ENCODE assay signal across 27 mouse cellular contexts in genomic region chr11:80749187-80749586, GRCm38 (mm10). TPM values are rescaled to one million over a fixed set of nuclear protein-coding genes. Genes with fewer than 3 reads are reported as not detected.
A peak's percentile ranks its signal among the peaks of the same experiment; 100 is the strongest.
DNase-seq lines count a peak whose midpoint lies in the region; ATAC-seq and TF ChIP-seq lines count a peak whose summit lies in the region.
"Had no signal": no experiment of that assay in that cellular context is flagged by ENCODE, and none has a peak within 500 bp of the region (broad histone marks: within the 10 kb centered on the region; RNA-seq: fewer than 3 reads in every experiment).

No protein-coding gene starts in this region.

- no peak overlapping the region for H3K27ac ChIP-seq in forebrain, postnatal 0 days (ENCODE audit: low read depth, low read length)
- no peak overlapping the region for H3K27ac ChIP-seq in forebrain, embryonic 16.5 days (ENCODE audit: low read length)
- H3K27ac ChIP-seq: embryonic facial prominence, embryonic 10.5 days; embryonic facial prominence, embryonic 12.5 days; forebrain, embryonic 10.5 days; forebrain, embryonic 12.5 days had no signal

- no peak for ATAC-seq in forebrain, postnatal 0 days
- ATAC-seq in forebrain, embryonic 16.5 days = no peak
- ATAC-seq: activated CD4-positive, CD25-positive, alpha-beta regulatory T cell, adult 4 months; CD4-positive, CD25-positive, alpha-beta regulatory T cell, adult 4 months; forebrain, embryonic 14.5 days; Patski had no signal

- H3K4me2 ChIP-seq in forebrain, postnatal 0 days (ENCODE audit: low read depth) = no peak overlapping the region
- no peak overlapping the region for H3K4me2 ChIP-seq in forebrain, embryonic 16.5 days (ENCODE audit: low read length)
- H3K4me2 ChIP-seq: embryonic facial prominence, embryonic 12.5 days; forebrain, embryonic 12.5 days had no signal

- H3K9me3 ChIP-seq in forebrain, postnatal 0 days (ENCODE audit: low read length) = no peaks in the 10 kb centered on the region
- H3K9me3 ChIP-seq in forebrain, embryonic 16.5 days (ENCODE audit: control insufficient read depth, low read length) = no peaks in the 10 kb centered on the region
- H3K9me3 ChIP-seq: embryonic facial prominence, embryonic 10.5 days; embryonic facial prominence, embryonic 12.5 days; forebrain, embryonic 10.5 days; forebrain, embryonic 12.5 days had no signal

- H3K27me3 ChIP-seq in forebrain, postnatal 0 days (ENCODE audit: insufficient read depth, low read length) = no peaks in the 10 kb centered on the region
- H3K27me3 ChIP-seq in forebrain, embryonic 16.5 days (replicated peaks; ENCODE audit: control insufficient read depth, insufficient read depth, low read length) = no peaks in the 10 kb centered on the region
- H3K27me3 ChIP-seq: CH12.LX; embryonic facial prominence, embryonic 12.5 days; forebrain, embryonic 12.5 days; Patski had no signal

- DNase-seq in forebrain, postnatal 0 days = peak; percentile 9
- peak; percentile 4 to 28 for DNase-seq in frontal cortex, adult 2 months (ENCODE audit: extremely low spot score in 1 of 2, low spot score in 1 of 2)
- DNase-seq in frontal cortex, postnatal 14 days (ENCODE audit: low spot score in 2 of 2) = no peak
- peak; percentile 14 for DNase-seq in right cerebral cortex, adult 18-20 months
- DNase-seq in right cerebral cortex, postnatal 14 days = no peak
- DNase-seq in embryo, embryonic 11 days = no peak
- DNase-seq: adrenal gland, adult 8-10 months; adrenal gland, postnatal 14 days; adrenal gland, postnatal 36 days; B cell, adult 2 months; cerebellum, adult 11 months; cerebellum, adult 18-20 months; cerebellum, adult 8-10 months; cerebellum, adult 9-11 months; cerebellum, postnatal 14 days; cerebellum, postnatal 36 days had no signal

- no peak for TF ChIP-seq CTCF in forebrain, postnatal 0 days (IDR thresholded peaks at IDR 0.05; ENCODE audit: low read depth)

- no peak overlapping the region for H3K4me3 ChIP-seq in forebrain, postnatal 0 days (ENCODE audit: low read depth, low read length)
- no peak overlapping the region for H3K4me3 ChIP-seq in forebrain, embryonic 16.5 days (replicated peaks; ENCODE audit: low read length)
- H3K4me3 ChIP-seq: embryonic facial prominence, embryonic 10.5 days; embryonic facial prominence, embryonic 12.5 days; forebrain, embryonic 10.5 days; forebrain, embryonic 12.5 days had no signal

- no peaks in the 10 kb centered on the region for H3K36me3 ChIP-seq in forebrain, postnatal 0 days (ENCODE audit: insufficient read depth)
- H3K36me3 ChIP-seq in forebrain, embryonic 16.5 days (ENCODE audit: control insufficient read depth, insufficient read depth) = no peaks in the 10 kb centered on the region
- H3K36me3 ChIP-seq: embryonic facial prominence, embryonic 10.5 days; embryonic facial prominence, embryonic 12.5 days; forebrain, embryonic 10.5 days; forebrain, embryonic 12.5 days; G1E had no signal

- WGBS in forebrain, postnatal 0 days = 71% methylated on average over 1 of the region's 1 CpGs
- 75% methylated on average over 1 of the region's 1 CpGs for WGBS in forebrain, embryonic 16.5 days

- H3K9ac ChIP-seq in forebrain, postnatal 0 days = no peak overlapping the region
- H3K9ac ChIP-seq in forebrain, embryonic 16.5 days (replicated peaks; ENCODE audit: low read depth, low read length) = no peak overlapping the region
- H3K9ac ChIP-seq: embryonic facial prominence, embryonic 12.5 days; forebrain, embryonic 12.5 days had no signal

- no peaks in the 10 kb centered on the region for H3K4me1 ChIP-seq in forebrain, postnatal 0 days (ENCODE audit: insufficient read depth)
- no peaks in the 10 kb centered on the region for H3K4me1 ChIP-seq in forebrain, embryonic 16.5 days (replicated peaks; ENCODE audit: control insufficient read depth, insufficient read depth, low read length)
- H3K4me1 ChIP-seq: forebrain, embryonic 12.5 days had no signal

RNA-seq across cellular contexts. Expression of gene Myo1d, which starts 30.6 kb away (rescaled TPM):
- 1.7 and 3.4 TPM in 2 replicates for total RNA-seq in forebrain, postnatal 0 days (2014; rRNA removed)
- 0.88 and 1.2 TPM in 2 replicates for polyA plus RNA-seq in forebrain, postnatal 0 days (2015; fragmentation: Nextera tagmentation; extraction: Ambion mirVana)
- polyA plus RNA-seq in forebrain, embryonic 16.5 days (2015; fragmentation: Nextera tagmentation; extraction: Ambion mirVana) = 1.7 and 2.2 TPM in 2 replicates
- 6.2 and 7.2 TPM in 2 replicates for polyA plus RNA-seq in frontal cortex, adult 2 months (2012; rRNA removed)
- total RNA-seq: G1E had no signal
- polyA plus RNA-seq: G1E had no signal

Comparison
In these comparisons a context has a peak if more than half of its experiments do, and no peak if none do; other contexts are left out.
1. DNase-seq: peak in forebrain, postnatal 0 days (single experiment), frontal cortex, adult 2 months (2 of 2) and right cerebral cortex, adult 18-20 months (single experiment); none in frontal cortex, postnatal 14 days (0 of 2), right cerebral cortex, postnatal 14 days (single experiment) and embryo, embryonic 11 days (single experiment).